Mouse (Mus musculus): ENCODE measurements at regions not wholly inside any gene's neighbourhood (a gene's known extent, or its start where the extent isn't known, plus 50 kb on each side); places are given as distances from the start of the nearest gene placed in this dataset.

- CTCF ChIA-PET: no interaction called here
Observed at GRCm38 (mm10) chr7:72926772-72927380, 448.4 kb upstream of the Rgma start.

- CTCF ChIA-PET: no interaction called here
Observed at GRCm38 (mm10) chr7:72938842-72939241, 436.5 kb upstream of the Rgma start.

DNA sequence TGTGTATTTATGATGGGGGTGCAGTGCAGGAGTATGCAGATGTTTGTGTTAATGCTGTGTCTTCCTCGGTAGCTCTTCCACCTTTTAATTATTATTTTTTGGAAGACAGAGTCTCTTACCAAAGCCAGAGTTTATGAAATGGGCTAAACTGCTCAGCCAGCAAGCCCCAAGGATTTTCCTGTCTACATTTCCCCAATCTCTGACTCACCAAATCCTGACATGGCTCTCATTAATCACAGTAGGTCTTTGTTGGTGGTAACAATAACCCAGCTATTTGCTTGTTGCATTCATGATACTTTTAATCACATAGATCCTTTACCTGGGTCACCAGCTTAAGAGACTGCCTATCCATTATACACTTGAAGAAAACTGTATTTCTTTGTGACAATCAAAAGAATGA lies 427.8 kb upstream of the Rgma start:
- CTCF ChIA-PET: no interaction called here

DNA sequence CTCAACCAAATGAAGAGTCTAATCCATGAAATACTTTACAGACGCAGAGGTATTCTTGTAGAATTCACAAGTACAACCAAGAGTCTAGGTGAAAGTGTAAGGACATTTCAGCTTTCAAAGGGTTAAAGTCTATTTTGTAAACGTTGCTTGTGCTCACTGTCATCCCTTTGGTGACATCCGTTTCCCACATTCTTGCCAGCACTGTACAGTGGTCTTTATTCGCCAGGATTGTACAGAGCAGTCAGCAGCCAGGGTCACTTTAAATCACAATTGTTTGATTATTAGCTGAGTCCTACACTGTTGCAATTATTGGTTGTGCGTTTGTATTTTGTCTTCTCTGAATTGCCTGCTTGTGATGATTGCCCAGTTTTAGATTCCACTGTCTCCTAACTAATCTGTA lies 427.3 kb upstream of the Rgma start:
- CTCF ChIA-PET: no interaction called here

- CTCF ChIA-PET: no interaction called here
Observed at GRCm38 (mm10) chr7:72948666-72949065, 426.6 kb upstream of the Rgma start.

DNA sequence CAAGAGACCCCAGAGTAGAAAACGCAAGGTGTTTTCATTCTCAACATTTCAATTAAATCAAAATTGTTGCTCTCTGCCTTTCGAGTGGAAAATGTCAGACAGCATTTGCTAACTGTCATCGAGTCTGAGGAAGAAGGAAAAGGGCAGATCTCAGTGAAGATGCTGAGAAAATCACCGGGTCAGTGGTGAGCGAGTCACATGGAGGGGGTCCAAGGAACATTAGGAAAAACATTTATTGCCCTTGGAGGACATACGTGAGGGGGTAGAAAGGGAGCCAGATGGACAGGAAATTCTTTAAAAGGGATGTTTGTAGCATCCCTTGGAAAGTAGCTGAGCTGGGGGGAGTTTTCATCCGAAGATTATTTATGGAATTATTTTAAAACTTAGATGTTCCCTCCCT lies 425.4 kb upstream of the Rgma start:
- CTCF ChIA-PET: no interaction called here

GRCm38 (mm10) chr7:72957674-72958073 lies 417.6 kb upstream of the Rgma start:
- CTCF ChIA-PET: no interaction called here

- CTCF ChIA-PET: no interaction called here
Observed at GRCm38 (mm10) chr7:72961321-72961720, 414.0 kb upstream of the Rgma start.

DNA sequence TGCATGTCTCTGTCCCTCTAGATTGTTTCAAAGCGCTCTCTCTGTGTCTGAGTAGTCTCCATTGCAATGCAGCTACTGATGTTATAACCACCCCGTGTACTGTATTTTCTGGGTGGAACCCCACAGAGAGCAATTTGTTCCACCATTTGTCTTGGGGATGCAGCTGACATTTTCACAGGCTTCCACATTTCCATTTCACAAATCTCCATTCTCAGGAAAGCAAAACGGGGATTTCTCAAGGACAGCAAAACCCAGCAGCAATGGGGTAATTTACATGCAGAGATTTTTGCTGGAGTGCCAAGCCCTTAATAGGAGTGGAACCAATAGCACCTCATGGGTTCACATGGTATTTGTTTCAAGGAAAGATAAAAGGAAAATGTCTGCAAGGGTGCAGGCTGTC lies 412.5 kb upstream of the Rgma start:
- CTCF ChIA-PET: no interaction called here

- CTCF ChIA-PET: no interaction called here
Observed at GRCm38 (mm10) chr7:72963908-72964307, 411.4 kb upstream of the Rgma start.

DNA sequence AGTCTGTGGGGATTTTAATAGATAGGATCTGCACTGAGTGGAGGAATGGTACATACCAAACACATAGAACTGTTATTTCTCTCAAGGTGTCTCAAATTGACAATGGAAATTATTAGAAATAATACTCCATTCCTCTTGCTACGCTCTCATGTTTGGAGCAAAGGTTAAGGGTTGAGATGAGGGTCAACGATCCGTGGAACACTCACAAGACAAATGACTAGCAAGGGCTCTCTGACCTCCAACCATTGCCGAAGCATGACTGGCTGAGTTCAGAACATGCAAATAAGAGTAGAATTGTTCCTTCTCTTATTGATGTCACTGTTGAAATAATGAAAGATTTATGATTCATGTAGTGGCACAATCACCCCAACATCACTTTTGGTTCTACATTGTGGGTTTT lies 407.1 kb upstream of the Rgma start:
- CTCF ChIA-PET: no interaction called here

GRCm38 (mm10) chr7:72971506-72972267 lies 403.6 kb upstream of the Rgma start:
- CTCF ChIA-PET: no interaction called here

DNA sequence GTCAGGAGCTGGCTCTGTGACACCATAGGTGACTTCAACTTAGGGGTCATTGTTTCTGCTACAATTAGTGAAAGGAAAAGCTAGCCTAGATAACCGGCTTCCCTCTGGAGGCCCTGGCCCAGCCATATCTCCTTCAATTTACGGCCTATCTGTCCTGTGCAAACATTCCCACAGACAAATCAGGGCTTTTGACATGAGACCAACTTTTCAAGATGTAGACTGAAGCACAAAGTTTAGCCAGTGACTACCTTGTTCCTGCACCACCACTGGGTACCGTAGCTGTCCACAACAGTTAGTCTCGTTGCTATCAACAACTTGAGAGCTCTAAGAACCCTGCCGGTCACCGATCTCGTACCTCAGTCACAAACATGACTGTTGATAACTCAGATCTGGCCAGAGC lies 402.9 kb upstream of the Rgma start:
- CTCF ChIA-PET: no interaction called here

GRCm38 (mm10) chr7:72973771-72974170 lies 401.5 kb upstream of the Rgma start:
- CTCF ChIA-PET: no interaction called here

DNA sequence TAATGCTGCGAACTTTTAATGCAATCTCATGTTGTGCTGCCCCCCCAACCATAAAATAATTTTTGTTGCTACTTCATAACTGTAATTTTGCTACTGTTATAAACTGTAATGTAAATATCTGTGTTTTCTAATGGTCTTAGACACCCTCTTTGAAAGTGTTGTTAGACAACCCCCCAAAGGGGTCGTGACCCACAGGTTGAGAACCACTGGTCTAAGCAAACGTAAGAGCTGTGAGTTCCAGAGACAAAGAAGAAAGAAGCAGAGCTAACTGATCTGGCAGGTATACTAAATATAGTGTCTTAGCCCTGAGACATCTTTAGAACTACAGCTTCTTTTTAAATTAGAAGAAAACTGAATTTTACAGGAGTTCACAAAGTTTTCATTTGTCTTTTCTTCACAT lies 400.9 kb upstream of the Rgma start:
- CTCF ChIA-PET: no interaction called here

GRCm38 (mm10) chr7:72990559-72991429 lies 384.5 kb upstream of the Rgma start:
- CTCF ChIA-PET: no interaction called here

- CTCF ChIA-PET: no interaction called here
Observed at GRCm38 (mm10) chr7:72998374-72998773, 376.9 kb upstream of the Rgma start.

- CTCF ChIA-PET: no interaction called here
Observed at GRCm38 (mm10) chr7:73019151-73019550, 356.2 kb upstream of the Rgma start.

- CTCF ChIA-PET: no interaction called here
Observed at GRCm38 (mm10) chr7:73019764-73020354, 355.4 kb upstream of the Rgma start.

- CTCF ChIA-PET: no interaction called here
Observed at GRCm38 (mm10) chr7:73021786-73022185, 353.5 kb upstream of the Rgma start.

- CTCF ChIA-PET: no interaction called here
Observed at GRCm38 (mm10) chr7:73025640-73026039, 349.7 kb upstream of the Rgma start.

DNA sequence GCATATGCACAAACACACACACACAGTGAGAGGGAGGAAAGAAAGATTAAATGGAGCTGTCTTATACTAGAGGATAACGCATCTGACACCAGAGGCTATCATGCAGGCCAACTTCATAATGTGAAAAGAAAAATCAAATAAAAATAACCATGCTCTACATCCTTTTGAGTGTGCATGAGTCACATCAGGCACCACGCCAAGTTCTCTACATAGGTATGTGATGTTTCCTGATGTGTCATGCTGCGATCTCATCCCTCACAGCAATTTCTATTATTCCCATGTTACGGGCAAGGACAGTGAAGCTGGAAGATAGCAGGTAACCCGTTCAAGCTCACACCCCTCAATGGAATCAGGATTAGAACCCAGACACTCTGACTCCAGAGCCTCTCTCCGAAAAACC lies 346.4 kb upstream of the Rgma start:
- CTCF ChIA-PET: no interaction called here

GRCm38 (mm10) chr7:73031407-73031806 lies 343.9 kb upstream of the Rgma start:
- CTCF ChIA-PET: no interaction called here
